Mouse (Mus musculus): ENCODE data around the gene Gzmm.
"Not testable (repeated sequence)": the region's sequence is repeated elsewhere in the genome, so short reads cannot be mapped to it uniquely, and the experiment has no call there.

Gzmm gene

DNA sequence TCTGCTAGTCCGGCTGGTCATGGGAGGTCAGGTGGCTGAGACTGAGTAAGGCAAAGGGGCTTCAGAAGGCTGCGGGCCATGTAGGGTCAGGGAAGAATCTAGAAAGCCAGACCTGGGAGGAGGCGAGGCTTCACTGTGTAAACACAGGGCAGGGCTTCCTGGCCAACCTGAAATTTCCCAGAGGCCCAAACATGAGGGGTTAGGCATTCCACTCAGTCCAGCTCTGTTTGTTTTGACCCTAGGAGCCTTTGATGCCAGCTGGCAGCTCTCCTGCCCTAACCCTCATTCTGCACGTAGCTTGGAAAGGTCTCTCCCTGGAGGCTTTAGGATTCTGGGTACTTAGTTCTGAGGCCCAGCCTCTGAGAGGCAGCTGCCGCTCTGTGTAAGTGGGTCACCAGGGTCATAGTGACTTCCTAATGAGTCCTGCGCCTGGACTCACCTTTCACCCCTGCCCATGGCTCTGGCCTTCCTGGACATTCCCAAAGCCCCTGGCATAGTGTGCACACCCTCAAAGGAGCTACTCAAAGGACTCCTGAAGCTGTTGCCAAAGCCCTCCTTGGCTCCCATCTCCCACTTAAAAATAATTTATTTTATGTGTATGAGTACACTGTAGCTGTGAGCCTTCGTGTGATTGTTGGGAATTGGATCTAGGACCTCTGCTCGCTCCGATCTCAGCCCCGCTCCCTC lies 12.8 kb downstream of the Gzmm start:
- DNase-seq (ENCODE audit: low spot score): no peak

- not testable (repeated sequence) for DNase-seq (ENCODE audit: low spot score)
Observed at GRCm38 (mm10) chr10:79702970-79703369, 14.2 kb downstream of the Gzmm start.

- DNase-seq (ENCODE audit: low spot score): no peak
Observed at GRCm38 (mm10) chr10:79703541-79703940, 14.7 kb downstream of the Gzmm start.

DNA sequence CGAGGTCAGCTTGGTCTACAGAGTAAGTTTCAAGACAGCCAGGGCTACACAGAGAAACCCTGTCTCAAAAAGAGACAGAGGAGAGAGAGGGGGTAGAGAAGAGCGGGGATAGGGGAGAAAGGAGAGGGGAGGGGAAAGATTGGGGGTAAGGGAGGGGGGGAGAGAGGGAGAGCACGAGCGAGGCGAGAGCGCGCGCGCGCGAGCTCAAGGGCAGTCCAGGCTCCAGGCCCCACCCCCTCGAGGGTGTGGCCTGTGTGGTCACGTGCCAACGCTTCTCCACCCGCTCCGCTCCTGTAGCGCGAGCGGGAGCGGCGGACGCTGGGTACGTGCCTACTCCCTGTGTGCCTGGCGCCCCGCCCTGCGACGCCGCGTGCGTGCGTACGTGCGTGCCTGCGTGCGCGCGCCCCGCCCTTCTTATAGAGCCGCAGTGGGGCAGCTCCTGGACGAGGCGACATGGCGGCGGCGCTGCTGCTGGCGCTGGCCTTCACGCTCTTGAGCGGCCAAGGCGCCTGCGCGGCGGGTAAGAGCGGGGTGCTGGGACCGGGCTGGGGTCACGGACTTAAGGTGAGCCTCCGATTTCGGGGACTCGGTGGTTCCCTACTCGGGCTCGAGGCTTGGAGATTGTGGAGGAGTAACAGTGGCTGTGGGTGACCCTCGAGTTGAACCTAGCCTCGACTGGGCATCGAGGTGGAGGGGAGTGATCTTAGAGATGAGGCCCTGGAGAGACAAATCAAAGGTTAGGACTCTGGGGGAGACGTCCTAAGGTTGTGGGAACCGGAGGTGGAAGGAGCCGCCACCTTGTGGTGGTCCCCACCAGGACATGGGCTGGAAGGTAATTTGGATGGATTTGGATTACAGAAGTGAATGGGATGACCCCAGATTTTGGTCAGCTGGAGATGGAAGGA lies 15.5 kb downstream of the Gzmm start, which contains the start of gene Bsg:
Gene Bsg (plus strand): TSS at position 427 of the 905 bp plus-strand sequence.
- DNase-seq (ENCODE audit: low spot score): peak; percentile 99

DNA sequence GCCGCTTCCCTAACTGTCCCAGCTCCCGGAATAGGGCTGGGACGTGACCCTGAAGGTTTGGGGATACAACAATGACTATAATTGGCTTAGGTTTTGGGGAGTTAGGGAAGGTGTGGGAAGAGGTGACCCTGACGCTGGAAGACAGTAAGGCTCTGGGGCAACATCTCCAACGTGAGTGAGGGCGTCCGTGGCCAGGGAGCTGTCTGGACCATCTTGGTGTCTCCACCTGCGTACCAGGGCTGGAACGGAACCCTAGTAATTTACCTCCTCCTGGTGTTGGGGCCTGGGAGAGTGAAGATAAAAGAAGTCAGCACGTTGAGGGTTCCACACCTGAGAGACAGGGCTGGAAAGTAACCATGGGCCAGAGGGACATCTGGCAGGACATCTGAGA lies 16.1 kb downstream of the Gzmm start:
- no peak for DNase-seq (ENCODE audit: low spot score)

GRCm38 (mm10) chr10:79705951-79706350 lies 17.1 kb downstream of the Gzmm start:
- DNase-seq (ENCODE audit: low spot score): no peak

- DNase-seq (ENCODE audit: low spot score): no peak
Observed at GRCm38 (mm10) chr10:79706406-79707094, 17.7 kb downstream of the Gzmm start.

DNA sequence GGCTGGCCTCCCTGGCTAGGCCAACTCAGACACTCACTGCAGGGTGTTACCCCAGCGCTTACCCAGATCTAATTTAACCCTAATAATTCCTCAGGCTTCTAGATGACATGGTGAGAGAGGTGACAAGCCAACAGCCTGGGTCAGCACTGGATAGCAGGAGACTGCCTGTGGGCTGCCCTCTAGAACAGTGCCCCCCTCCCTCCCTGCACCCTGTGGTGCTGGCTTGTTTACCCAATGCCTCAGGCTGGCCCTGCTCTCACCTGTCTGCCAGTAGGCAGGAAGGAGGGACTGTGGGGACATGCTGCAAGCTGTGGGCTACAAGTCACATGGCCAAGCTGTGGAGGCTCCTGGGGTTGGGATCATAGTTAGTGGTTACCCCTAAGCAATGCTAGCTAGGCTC lies 18.3 kb downstream of the Gzmm start:
- DNase-seq (ENCODE audit: low spot score): no peak

DNA sequence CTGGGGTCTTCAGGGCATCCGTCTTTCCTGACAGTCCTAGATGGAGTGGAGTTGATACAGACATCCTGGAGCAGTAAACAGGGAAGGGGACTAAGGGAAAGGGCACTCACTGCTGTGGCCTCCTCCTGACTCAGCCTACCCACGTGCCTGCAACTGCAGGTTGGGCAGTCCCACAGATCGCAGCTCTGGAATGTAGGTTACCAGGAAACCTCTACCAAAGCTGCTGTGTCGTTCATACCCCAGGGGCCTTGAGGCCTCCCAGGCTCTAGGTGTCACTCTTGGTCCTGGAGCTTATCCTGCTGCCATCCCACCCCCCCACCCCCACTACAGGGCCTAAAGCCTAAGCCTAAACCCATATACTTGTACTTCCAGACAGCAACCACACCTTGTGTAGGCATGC lies 18.9 kb downstream of the Gzmm start:
- DNase-seq (ENCODE audit: low spot score): no peak

- no peak for DNase-seq (ENCODE audit: low spot score)
Observed at GRCm38 (mm10) chr10:79708668-79709067, 19.8 kb downstream of the Gzmm start.

DNA sequence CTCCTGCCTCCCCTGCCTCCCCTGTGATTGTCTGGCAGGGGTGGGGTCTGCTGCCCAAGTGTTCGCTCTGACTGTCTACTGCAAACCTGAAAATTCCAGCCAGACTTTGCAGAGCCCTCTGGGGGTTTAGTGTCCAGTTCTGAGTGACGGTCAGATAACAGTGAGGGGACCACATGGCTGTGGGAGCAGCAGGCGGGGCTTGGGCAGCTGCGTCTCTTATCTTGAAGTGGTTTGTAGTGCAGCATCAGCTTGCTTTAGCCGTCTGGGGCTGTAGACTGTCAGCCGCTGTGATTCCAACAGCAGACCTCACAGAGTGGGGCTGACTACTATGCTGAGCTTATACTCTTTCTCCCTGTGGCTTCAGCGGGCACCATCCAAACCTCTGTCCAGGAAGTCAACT lies 20.5 kb downstream of the Gzmm start:
- DNase-seq (ENCODE audit: low spot score): no peak

DNA sequence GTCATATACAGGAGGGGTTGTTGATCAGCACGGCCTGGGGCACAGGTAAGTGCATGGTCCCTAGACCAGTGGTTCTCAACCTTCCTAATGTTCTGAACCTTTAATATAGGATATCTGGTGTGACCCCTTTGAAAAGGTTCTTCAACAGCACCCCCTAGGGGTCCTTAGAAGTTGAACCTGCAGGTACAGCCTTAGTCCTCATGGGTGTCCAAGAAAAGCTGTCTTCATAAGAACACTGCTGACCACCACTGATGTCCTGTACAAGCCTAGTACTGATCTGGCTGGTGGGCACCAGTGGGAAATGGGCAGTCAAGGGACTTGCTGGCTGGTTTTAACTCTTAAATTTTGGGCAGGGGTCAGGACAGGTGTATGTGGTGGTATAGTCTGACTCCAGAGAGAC lies 23.2 kb downstream of the Gzmm start:
- no peak for DNase-seq (ENCODE audit: low spot score)

GRCm38 (mm10) chr10:79712499-79713126 lies 23.8 kb downstream of the Gzmm start:
- DNase-seq (ENCODE audit: low spot score): peak; percentile 84

GRCm38 (mm10) chr10:79713163-79713562 lies 24.3 kb downstream of the Gzmm start:
- DNase-seq (ENCODE audit: low spot score): no peak

- no peak for DNase-seq (ENCODE audit: low spot score)
Observed at GRCm38 (mm10) chr10:79714996-79715395, 26.2 kb downstream of the Gzmm start.

GRCm38 (mm10) chr10:79716254-79716987 lies 27.6 kb downstream of the Gzmm start, which contains the start of gene Hcn2:
Gene Hcn2 (plus strand): TSS chr10:79716634.
- no peak for DNase-seq (ENCODE audit: low spot score)

DNA sequence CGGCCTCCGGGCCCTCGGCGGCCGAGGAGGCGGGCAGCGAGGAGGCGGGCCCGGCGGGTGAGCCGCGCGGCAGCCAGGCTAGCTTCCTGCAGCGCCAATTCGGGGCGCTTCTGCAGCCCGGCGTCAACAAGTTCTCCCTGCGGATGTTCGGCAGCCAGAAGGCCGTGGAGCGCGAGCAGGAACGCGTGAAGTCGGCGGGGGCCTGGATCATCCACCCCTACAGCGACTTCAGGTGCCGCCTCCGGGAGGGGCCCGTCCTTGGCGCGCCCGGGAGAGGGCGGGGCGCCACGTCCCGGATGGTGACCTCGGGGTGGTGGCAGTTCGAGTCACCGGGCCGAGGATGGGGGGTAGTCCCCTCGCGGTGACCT lies 28.2 kb downstream of the Gzmm start:
- DNase-seq (ENCODE audit: low spot score): no peak

GRCm38 (mm10) chr10:79717640-79718357 lies 29.0 kb downstream of the Gzmm start:
- DNase-seq (ENCODE audit: low spot score): no peak

- DNase-seq (ENCODE audit: low spot score): no peak
Observed at GRCm38 (mm10) chr10:79721089-79721488, 32.3 kb downstream of the Gzmm start.

GRCm38 (mm10) chr10:79723047-79723446 lies 34.2 kb downstream of the Gzmm start:
- no peak for DNase-seq (ENCODE audit: low spot score)

- DNase-seq (ENCODE audit: low spot score): no peak
Observed at GRCm38 (mm10) chr10:79723692-79724091, 34.9 kb downstream of the Gzmm start.

Measured in layer of hippocampus, adult 11-12 months (tissue).